Mouse (Mus musculus): ENCODE results near the gene Trim31.

GRCm38 (mm10) chr17:36957999-36958743 lies 60.3 kb downstream of the Trim31 start, which contains the start of the genes Znrd1 and Znrd1as:
- no peak for TF ChIP-seq CEBPB (IDR thresholded peaks at IDR 0.05; ENCODE audit: insufficient read depth, poor library complexity, severe bottlenecking)
- peak; percentile 76 for TF ChIP-seq POLR2A (IDR thresholded peaks at IDR 0.05; ENCODE audit: insufficient read length, low read depth)
- peak in 1 of 3 experiments; percentile 5 for TF ChIP-seq MYOD1 (IDR thresholded peaks at IDR 0.05; ENCODE audit: control insufficient read depth in 1 of 3, insufficient read length in 2 of 3, low read depth in 2 of 3)
- no peak for TF ChIP-seq MAX (IDR thresholded peaks at IDR 0.05; ENCODE audit: low read depth)
- TF ChIP-seq E2F4 (IDR thresholded peaks at IDR 0.05; ENCODE audit: insufficient read depth), result peak; percentile 39
- TF ChIP-seq SRF (IDR thresholded peaks at IDR 0.05; ENCODE audit: control insufficient read depth, insufficient read length, low read depth), result no peak
- no peak for TF ChIP-seq TCF12 (IDR thresholded peaks at IDR 0.05; ENCODE audit: insufficient read depth, poor library complexity, severe bottlenecking)

All from myocyte (in vitro differentiated cells).